Mouse (Mus musculus): ENCODE results near the gene Cdh9. TPM values are rescaled to one million over a fixed set of nuclear protein-coding genes. Genes with fewer than 3 reads are reported as not detected.

Gene Cdh9
- 0.85 and 0.88 TPM in 2 replicates for polyA plus RNA-seq (2015; fragmentation: Nextera tagmentation; extraction: Ambion mirVana)

GRCm38 (mm10) chr15:16728470-16729011 is at the start of gene Cdh9:
TSS of gene Cdh9 (plus strand) at chr15:16728756.
- Histone ChIP-seq H3K27me3 (no peaks in the 10 kb centered on the region), H3K9ac (peak within 1 kb of the TSS; percentile 56), H3K36me3 (ENCODE audit: poor library complexity, severe bottlenecking) (no peaks in the 10 kb centered on the region), H3K4me1 (0 out of 2 replicates have a peak, but pooled peaks cover 7% of the 10 kb centered on the region), H3K4me3 (peak within 1 kb of the TSS; percentile 35), H3K9me3 (replicated peaks) (no peaks in the 10 kb centered on the region), H3K27ac (no peak within 1 kb of the TSS), H3K4me2 (peak within 1 kb of the TSS; percentile 65)
- peak; percentile 81 for ATAC-seq
- 2% methylated on average over 14 of the region's 14 CpGs for WGBS

GRCm38 (mm10) chr15:16679096-16679495 is 49.5 kb upstream of the Cdh9 start:
- no peak overlapping the region for H3K4me3 ChIP-seq
- no peak overlapping the region for H3K27ac ChIP-seq
- WGBS: 78% methylated on average over 5 of the region's 5 CpGs
- H3K27me3 ChIP-seq: no peaks in the 10 kb centered on the region
- no peak overlapping the region for H3K4me2 ChIP-seq
- no peak overlapping the region for H3K9ac ChIP-seq
- no peaks in the 10 kb centered on the region for H3K9me3 ChIP-seq (replicated peaks)
- no peaks in the 10 kb centered on the region for H3K36me3 ChIP-seq (ENCODE audit: poor library complexity, severe bottlenecking)
- no peaks in the 10 kb centered on the region for H3K4me1 ChIP-seq
- no peak for ATAC-seq

- no peaks in the 10 kb centered on the region for H3K9me3 ChIP-seq (replicated peaks)
- H3K36me3 ChIP-seq (ENCODE audit: poor library complexity, severe bottlenecking): no peaks in the 10 kb centered on the region
- WGBS: 92% methylated on average over 3 of the region's 3 CpGs
- H3K4me1 ChIP-seq: no peaks in the 10 kb centered on the region
- no peak overlapping the region for H3K4me2 ChIP-seq
- ATAC-seq: no peak
- no peak overlapping the region for H3K9ac ChIP-seq
- H3K27me3 ChIP-seq: no peaks in the 10 kb centered on the region
- H3K4me3 ChIP-seq: no peak overlapping the region
- H3K27ac ChIP-seq: no peak overlapping the region
These were observed 28.7 kb upstream of the Cdh9 start for GRCm38 (mm10) chr15:16699821-16700220.

GRCm38 (mm10) chr15:16702340-16702739 is 26.2 kb upstream of the Cdh9 start:
- WGBS: 63% methylated on average over 1 of the region's 1 CpGs
- H3K4me2 ChIP-seq: no peak overlapping the region
- H3K9ac ChIP-seq: no peak overlapping the region
- H3K27me3 ChIP-seq: no peaks in the 10 kb centered on the region
- ATAC-seq: no peak
- H3K9me3 ChIP-seq (replicated peaks): no peaks in the 10 kb centered on the region
- H3K27ac ChIP-seq: no peak overlapping the region
- no peaks in the 10 kb centered on the region for H3K4me1 ChIP-seq
- no peaks in the 10 kb centered on the region for H3K36me3 ChIP-seq (ENCODE audit: poor library complexity, severe bottlenecking)
- no peak overlapping the region for H3K4me3 ChIP-seq

- no peak overlapping the region for H3K4me2 ChIP-seq
- no peaks in the 10 kb centered on the region for H3K4me1 ChIP-seq
- 77% methylated on average over 4 of the region's 4 CpGs for WGBS
- H3K36me3 ChIP-seq (ENCODE audit: poor library complexity, severe bottlenecking): no peaks in the 10 kb centered on the region
- H3K27ac ChIP-seq: no peak overlapping the region
- H3K4me3 ChIP-seq: no peak overlapping the region
- H3K27me3 ChIP-seq: no peaks in the 10 kb centered on the region
- H3K9ac ChIP-seq: no peak overlapping the region
- no peaks in the 10 kb centered on the region for H3K9me3 ChIP-seq (replicated peaks)
- no peak for ATAC-seq
These were observed 10.5 kb downstream of the Cdh9 start for GRCm38 (mm10) chr15:16739088-16739487.

GRCm38 (mm10) chr15:16746672-16747071 is 18.1 kb downstream of the Cdh9 start:
- no peaks in the 10 kb centered on the region for H3K9me3 ChIP-seq (replicated peaks)
- no peaks in the 10 kb centered on the region for H3K27me3 ChIP-seq
- H3K4me1 ChIP-seq: no peaks in the 10 kb centered on the region
- no peak overlapping the region for H3K27ac ChIP-seq
- H3K9ac ChIP-seq: no peak overlapping the region
- H3K4me3 ChIP-seq: no peak overlapping the region
- 89% methylated on average over 1 of the region's 1 CpGs for WGBS
- H3K36me3 ChIP-seq (ENCODE audit: poor library complexity, severe bottlenecking): no peaks in the 10 kb centered on the region
- H3K4me2 ChIP-seq: no peak overlapping the region
- ATAC-seq: no peak

- H3K36me3 ChIP-seq (ENCODE audit: poor library complexity, severe bottlenecking): no peaks in the 10 kb centered on the region
- no peak overlapping the region for H3K27ac ChIP-seq
- H3K4me2 ChIP-seq: no peak overlapping the region
- 86% methylated on average over 3 of the region's 3 CpGs for whole genome bisulfite sequencing
- H3K4me3 ChIP-seq: no peak overlapping the region
- H3K4me1 ChIP-seq: no peaks in the 10 kb centered on the region
- H3K27me3 ChIP-seq: no peaks in the 10 kb centered on the region
- no peak overlapping the region for H3K9ac ChIP-seq
- H3K9me3 ChIP-seq (replicated peaks): no peaks in the 10 kb centered on the region
- ATAC-seq: no peak
These were observed 34.7 kb downstream of the Cdh9 start for GRCm38 (mm10) chr15:16763252-16763651.

- H3K4me1 ChIP-seq: no peaks in the 10 kb centered on the region
- ATAC-seq: no peak
- H3K4me2 ChIP-seq: no peak overlapping the region
- H3K9ac ChIP-seq: no peak overlapping the region
- no peak overlapping the region for H3K27ac ChIP-seq
- 40% methylated on average over 1 of the region's 1 CpGs for WGBS
- H3K36me3 ChIP-seq (ENCODE audit: poor library complexity, severe bottlenecking): no peaks in the 10 kb centered on the region
- no peaks in the 10 kb centered on the region for H3K9me3 ChIP-seq (replicated peaks)
- no peak overlapping the region for H3K4me3 ChIP-seq
- no peaks in the 10 kb centered on the region for H3K27me3 ChIP-seq
These were observed 56.0 kb downstream of the Cdh9 start for GRCm38 (mm10) chr15:16784575-16784974.

GRCm38 (mm10) chr15:16792857-16793256 is 64.3 kb downstream of the Cdh9 start:
- ATAC-seq: no peak
- no peaks in the 10 kb centered on the region for H3K4me1 ChIP-seq
- no peaks in the 10 kb centered on the region for H3K36me3 ChIP-seq (ENCODE audit: poor library complexity, severe bottlenecking)
- WGBS: 83% methylated on average over 3 of the region's 3 CpGs
- H3K27ac ChIP-seq: no peak overlapping the region
- no peaks in the 10 kb centered on the region for H3K27me3 ChIP-seq
- no peak overlapping the region for H3K9ac ChIP-seq
- H3K4me3 ChIP-seq: no peak overlapping the region
- H3K4me2 ChIP-seq: no peak overlapping the region
- no peaks in the 10 kb centered on the region for H3K9me3 ChIP-seq (replicated peaks)

- ATAC-seq: no peak
- Histone ChIP-seq H3K4me1 (no peaks in the 10 kb centered on the region), H3K9ac (no peak overlapping the region), H3K27ac (no peak overlapping the region), H3K36me3 (ENCODE audit: poor library complexity, severe bottlenecking) (no peaks in the 10 kb centered on the region), H3K27me3 (no peaks in the 10 kb centered on the region), H3K4me2 (no peak overlapping the region), H3K9me3 (replicated peaks) (no peaks in the 10 kb centered on the region), H3K4me3 (no peak overlapping the region)
These were observed 72.7 kb downstream of the Cdh9 start for GRCm38 (mm10) chr15:16801302-16801701.

- no peaks in the 10 kb centered on the region for H3K4me1 ChIP-seq
- H3K4me3 ChIP-seq: no peak overlapping the region
- H3K9ac ChIP-seq: no peak overlapping the region
- ATAC-seq: no peak
- H3K36me3 ChIP-seq (ENCODE audit: poor library complexity, severe bottlenecking): no peaks in the 10 kb centered on the region
- H3K27ac ChIP-seq: no peak overlapping the region
- no peaks in the 10 kb centered on the region for H3K27me3 ChIP-seq
- H3K4me2 ChIP-seq: no peak overlapping the region
- H3K9me3 ChIP-seq (replicated peaks): no peaks in the 10 kb centered on the region
- 75% methylated on average over 3 of the region's 3 CpGs for WGBS
These were observed 82.2 kb downstream of the Cdh9 start for GRCm38 (mm10) chr15:16810787-16811186.

GRCm38 (mm10) chr15:16814035-16814434 is 85.5 kb downstream of the Cdh9 start:
- no peak overlapping the region for H3K27ac ChIP-seq
- 85% methylated on average over 1 of the region's 1 CpGs for WGBS
- no peak for ATAC-seq
- H3K4me2 ChIP-seq: no peak overlapping the region
- H3K9ac ChIP-seq: no peak overlapping the region
- H3K9me3 ChIP-seq (replicated peaks): no peaks in the 10 kb centered on the region
- H3K4me1 ChIP-seq: no peaks in the 10 kb centered on the region
- no peaks in the 10 kb centered on the region for H3K27me3 ChIP-seq
- H3K36me3 ChIP-seq (ENCODE audit: poor library complexity, severe bottlenecking): no peaks in the 10 kb centered on the region
- no peak overlapping the region for H3K4me3 ChIP-seq

- H3K27ac ChIP-seq: no peak overlapping the region
- H3K4me1 ChIP-seq: no peaks in the 10 kb centered on the region
- 89% methylated on average over 1 of the region's 1 CpGs for WGBS
- H3K4me2 ChIP-seq: no peak overlapping the region
- H3K9me3 ChIP-seq (replicated peaks): no peaks in the 10 kb centered on the region
- H3K9ac ChIP-seq: no peak overlapping the region
- H3K27me3 ChIP-seq: no peaks in the 10 kb centered on the region
- ATAC-seq: no peak
- no peaks in the 10 kb centered on the region for H3K36me3 ChIP-seq (ENCODE audit: poor library complexity, severe bottlenecking)
- no peak overlapping the region for H3K4me3 ChIP-seq
These were observed 106.2 kb downstream of the Cdh9 start for GRCm38 (mm10) chr15:16834761-16835160.
